Mouse (Mus musculus): ENCODE data around the gene Gm20696. TPM values are rescaled to one million over a fixed set of nuclear protein-coding genes. Genes with fewer than 3 reads are reported as not detected.

The Gm20696 gene
- total RNA-seq, 1 experiment: 0.58 TPM

DNA sequence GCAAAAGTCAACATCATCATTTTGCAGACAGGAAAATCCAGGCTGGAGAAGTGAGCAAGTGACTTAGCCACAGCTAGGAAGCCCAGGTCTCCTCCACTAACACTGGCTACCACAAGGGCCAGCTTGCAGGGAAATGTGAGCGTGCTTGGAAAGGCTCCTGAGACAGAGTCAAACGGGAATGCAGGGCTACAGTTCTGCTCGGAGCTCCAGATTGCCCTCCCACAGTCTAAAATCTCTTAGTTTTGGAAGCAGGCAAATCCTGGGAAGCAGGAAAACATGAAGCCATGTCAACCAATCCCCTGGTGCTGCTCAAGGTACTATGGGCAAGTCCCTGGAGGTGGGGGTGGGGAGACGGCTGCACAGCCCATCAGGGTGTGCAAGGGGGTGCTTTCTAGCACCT lies 219.2 kb downstream of the Gm20696 start:
- Histone ChIP-seq H3K27ac (ENCODE audit: insufficient read depth, low read depth, low read length, poor library complexity, severe bottlenecking) (no peak overlapping the region), H3K9me3 (ENCODE audit: control insufficient read depth, insufficient read depth, low read depth, low read length) (no peaks in the 10 kb centered on the region), H3K9ac (ENCODE audit: insufficient read depth, low read depth, low read length, poor library complexity, severe bottlenecking) (no peak overlapping the region), H3K4me1 (ENCODE audit: control insufficient read depth in 2 of 2, insufficient read depth in 2 of 2, low read length in 2 of 2, poor library complexity in 1 of 2) (peaks cover 0 to 3% of the 10 kb centered on the region in 2 experiments; a peak in 1 of 4 replicates), H3K36me3 (ENCODE audit: control insufficient read depth, insufficient read depth, low read length, poor library complexity, severe bottlenecking) (no peaks in the 10 kb centered on the region), H3K4me3 (ENCODE audit: insufficient read depth in 1 of 2, low read depth in 1 of 2, low read length in 2 of 2, poor library complexity in 1 of 2, severe bottlenecking in 1 of 2) (no peak overlapping the region)
- TF ChIP-seq CHD2 (IDR thresholded peaks at IDR 0.05; ENCODE audit: low read depth, low read length) (no peak), HCFC1 (IDR thresholded peaks at IDR 0.05; ENCODE audit: borderline replicate concordance, insufficient read depth, low read length) (no peak), MAFK (IDR thresholded peaks at IDR 0.05; ENCODE audit: insufficient read depth, low read depth, low read length) (no peak), ZNF384 (IDR thresholded peaks at IDR 0.05; ENCODE audit: low read depth, low read length) (no peak), ZC3H11A (IDR thresholded peaks at IDR 0.05; ENCODE audit: borderline replicate concordance, low read depth, low read length) (no peak)
- no peak for DNase-seq (ENCODE audit: low read depth, low spot score)
- in situ Hi-C loops (cut with MboI; ENCODE audit: low sequenced_read_pairs in 2 of 2, unreplicated experiment in 2 of 2): no loop called here

DNA sequence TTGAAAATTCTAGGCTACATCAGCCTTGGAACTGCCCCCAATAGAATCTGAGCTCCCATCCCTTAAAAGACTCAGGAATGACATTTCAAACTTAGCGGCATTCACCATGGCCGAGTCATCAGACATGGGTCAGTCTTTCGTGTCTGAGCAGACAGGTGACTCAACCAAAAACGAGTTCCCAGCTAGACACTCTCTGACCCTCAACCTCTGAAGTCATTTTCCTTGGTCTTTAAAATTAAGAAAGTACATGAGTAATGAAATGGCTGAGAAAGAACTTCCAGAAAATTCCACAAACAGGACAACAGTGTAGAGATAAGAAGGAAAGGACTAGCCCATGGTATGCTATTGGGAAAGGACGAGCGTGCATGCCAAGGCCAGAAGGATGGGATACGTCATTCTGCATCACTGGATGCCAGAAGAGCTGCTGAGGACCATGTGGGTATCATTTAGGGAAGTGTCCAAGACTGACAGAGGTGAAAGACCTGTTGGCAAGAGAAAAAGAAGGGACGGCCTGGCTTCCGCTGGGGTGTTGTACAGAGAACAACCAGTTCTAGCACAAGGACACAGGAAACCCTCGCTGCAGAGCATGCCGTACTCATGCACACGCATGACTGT lies 219.7 kb downstream of the Gm20696 start:
- no peak overlapping the region for H3K9ac ChIP-seq (ENCODE audit: insufficient read depth, low read depth, low read length, poor library complexity, severe bottlenecking)
- H3K9me3 ChIP-seq (ENCODE audit: control insufficient read depth, insufficient read depth, low read depth, low read length): no peaks in the 10 kb centered on the region
- peaks cover 0 to 3% of the 10 kb centered on the region in 2 experiments; a peak in 1 of 4 replicates for H3K4me1 ChIP-seq (ENCODE audit: control insufficient read depth in 2 of 2, insufficient read depth in 2 of 2, low read length in 2 of 2, poor library complexity in 1 of 2)
- no peaks in the 10 kb centered on the region for H3K36me3 ChIP-seq (ENCODE audit: control insufficient read depth, insufficient read depth, low read length, poor library complexity, severe bottlenecking)
- no peak overlapping the region for H3K4me3 ChIP-seq (ENCODE audit: insufficient read depth in 1 of 2, low read depth in 1 of 2, low read length in 2 of 2, poor library complexity in 1 of 2, severe bottlenecking in 1 of 2)
- TF ChIP-seq ZC3H11A (IDR thresholded peaks at IDR 0.05; ENCODE audit: borderline replicate concordance, low read depth, low read length) (no peak), MAFK (IDR thresholded peaks at IDR 0.05; ENCODE audit: insufficient read depth, low read depth, low read length) (no peak), CHD2 (IDR thresholded peaks at IDR 0.05; ENCODE audit: low read depth, low read length) (no peak), HCFC1 (IDR thresholded peaks at IDR 0.05; ENCODE audit: borderline replicate concordance, insufficient read depth, low read length) (no peak), ZNF384 (IDR thresholded peaks at IDR 0.05; ENCODE audit: low read depth, low read length) (no peak)
- in situ Hi-C loops (cut with MboI; ENCODE audit: low sequenced_read_pairs in 2 of 2, unreplicated experiment in 2 of 2): no loop called here
- DNase-seq (ENCODE audit: low read depth, low spot score): no peak
- H3K27ac ChIP-seq (ENCODE audit: insufficient read depth, low read depth, low read length, poor library complexity, severe bottlenecking): no peak overlapping the region

DNA sequence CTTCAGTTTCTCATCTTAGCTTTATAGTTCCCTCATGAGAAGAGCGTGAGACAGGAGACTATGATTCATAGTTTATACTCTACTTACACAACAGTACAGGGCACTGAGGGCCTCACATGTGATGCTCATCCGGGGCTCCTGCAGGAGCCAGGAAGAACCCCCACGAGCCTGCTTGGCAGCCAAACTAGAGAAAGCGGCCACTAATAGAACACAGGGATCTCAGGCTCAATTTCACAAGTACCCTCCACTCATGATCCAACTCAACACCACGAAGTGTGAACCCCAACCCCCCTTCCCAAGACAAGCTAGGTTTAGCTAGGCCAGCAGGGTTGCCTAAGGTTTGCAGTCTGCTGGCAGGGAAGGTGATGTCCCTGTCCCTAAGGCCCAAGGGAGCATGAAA lies 223.1 kb downstream of the Gm20696 start:
- in situ Hi-C loops (cut with MboI; ENCODE audit: low sequenced_read_pairs in 2 of 2, unreplicated experiment in 2 of 2): no loop called here

DNA sequence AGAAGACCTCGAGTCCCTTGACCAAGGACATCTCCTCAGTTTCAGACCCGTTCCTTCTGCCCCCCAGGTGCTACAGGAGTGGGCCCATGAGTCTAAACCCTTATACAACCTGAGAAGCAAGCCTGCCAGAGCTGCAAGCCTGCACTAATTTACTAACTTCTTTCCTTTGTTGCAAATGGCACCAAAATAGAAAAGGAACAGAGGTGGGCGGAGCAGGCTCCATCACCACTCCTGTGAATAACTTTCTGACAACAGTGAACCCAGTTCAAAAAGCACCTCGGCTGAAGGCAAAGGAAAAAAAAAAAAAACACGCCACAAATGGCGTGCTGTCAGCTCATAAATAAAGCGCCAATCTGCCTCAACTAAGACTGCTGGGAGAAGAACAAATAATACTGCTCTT lies 225.5 kb downstream of the Gm20696 start:
- DNase-seq (ENCODE audit: low read depth, low spot score): no peak
- in situ Hi-C loops (cut with MboI; ENCODE audit: low sequenced_read_pairs in 2 of 2, unreplicated experiment in 2 of 2): no loop called here
- Histone ChIP-seq H3K4me3 (ENCODE audit: insufficient read depth in 1 of 2, low read depth in 1 of 2, low read length in 2 of 2, poor library complexity in 1 of 2, severe bottlenecking in 1 of 2) (no peak overlapping the region), H3K9ac (ENCODE audit: insufficient read depth, low read depth, low read length, poor library complexity, severe bottlenecking) (no peak overlapping the region), H3K27ac (ENCODE audit: insufficient read depth, low read depth, low read length, poor library complexity, severe bottlenecking) (no peak overlapping the region), H3K36me3 (ENCODE audit: control insufficient read depth, insufficient read depth, low read length, poor library complexity, severe bottlenecking) (no peaks in the 10 kb centered on the region), H3K9me3 (ENCODE audit: control insufficient read depth, insufficient read depth, low read depth, low read length) (no peaks in the 10 kb centered on the region), H3K4me1 (ENCODE audit: control insufficient read depth in 2 of 2, insufficient read depth in 2 of 2, low read length in 2 of 2, poor library complexity in 1 of 2) (peaks cover 0 to 7% of the 10 kb centered on the region in 2 experiments; a peak in 3 of 4 replicates)
- TF ChIP-seq HCFC1 (IDR thresholded peaks at IDR 0.05; ENCODE audit: borderline replicate concordance, insufficient read depth, low read length) (no peak), ZNF384 (IDR thresholded peaks at IDR 0.05; ENCODE audit: low read depth, low read length) (no peak), MAFK (IDR thresholded peaks at IDR 0.05; ENCODE audit: insufficient read depth, low read depth, low read length) (no peak), CHD2 (IDR thresholded peaks at IDR 0.05; ENCODE audit: low read depth, low read length) (no peak), ZC3H11A (IDR thresholded peaks at IDR 0.05; ENCODE audit: borderline replicate concordance, low read depth, low read length) (no peak)

More for the DNA sequence above, 223.1 kb downstream of the Gm20696 start:
- Histone ChIP-seq H3K4me1 (ENCODE audit: control insufficient read depth in 2 of 2, insufficient read depth in 2 of 2, low read length in 2 of 2, poor library complexity in 1 of 2) (peaks cover 0 to 10% of the 10 kb centered on the region in 2 experiments; a peak in 3 of 4 replicates), H3K9ac (ENCODE audit: insufficient read depth, low read depth, low read length, poor library complexity, severe bottlenecking) (no peak overlapping the region), H3K4me3 (ENCODE audit: insufficient read depth in 1 of 2, low read depth in 1 of 2, low read length in 2 of 2, poor library complexity in 1 of 2, severe bottlenecking in 1 of 2) (no peak overlapping the region), H3K36me3 (ENCODE audit: control insufficient read depth, insufficient read depth, low read length, poor library complexity, severe bottlenecking) (no peaks in the 10 kb centered on the region), H3K27ac (ENCODE audit: insufficient read depth, low read depth, low read length, poor library complexity, severe bottlenecking) (no peak overlapping the region), H3K9me3 (ENCODE audit: control insufficient read depth, insufficient read depth, low read depth, low read length) (no peaks in the 10 kb centered on the region)
- TF ChIP-seq ZNF384 (IDR thresholded peaks at IDR 0.05; ENCODE audit: low read depth, low read length): no peak
- TF ChIP-seq CHD2 (IDR thresholded peaks at IDR 0.05; ENCODE audit: low read depth, low read length): no peak
- TF ChIP-seq ZC3H11A (IDR thresholded peaks at IDR 0.05; ENCODE audit: borderline replicate concordance, low read depth, low read length): no peak
- TF ChIP-seq MAFK (IDR thresholded peaks at IDR 0.05; ENCODE audit: insufficient read depth, low read depth, low read length): no peak
- no peak for TF ChIP-seq HCFC1 (IDR thresholded peaks at IDR 0.05; ENCODE audit: borderline replicate concordance, insufficient read depth, low read length)
- no peak for DNase-seq (ENCODE audit: low read depth, low spot score)
